ENCODE assay signal across 8 mouse cellular contexts in genomic region chr11:87987861-87988260, GRCm38 (mm10). TPM values are rescaled to one million over a fixed set of nuclear protein-coding genes. Genes with fewer than 3 reads are reported as not detected.
A peak's percentile ranks its signal among the peaks of the same experiment; 100 is the strongest.
DNase-seq lines count a peak whose midpoint lies in the region; ATAC-seq and TF ChIP-seq lines count a peak whose summit lies in the region.

No protein-coding gene starts in this region.

- no peak for TF ChIP-seq CTCF in ES-Bruce4 (IDR thresholded peaks at IDR 0.05; ENCODE audit: low read depth, low read length)

- peak overlapping the region; percentile 76 for H3K4me2 ChIP-seq in heart, embryonic 13.5 days

- no peaks in the 10 kb centered on the region for H3K9me3 ChIP-seq in heart, embryonic 13.5 days
- no peaks in the 10 kb centered on the region for H3K9me3 ChIP-seq in ES-Bruce4 (replicated peaks; ENCODE audit: control insufficient read depth, insufficient read depth, low read length, poor library complexity, severe bottlenecking)
- H3K9me3 ChIP-seq in hindbrain, embryonic 10.5 days: no peaks in the 10 kb centered on the region

- peaks cover 34% of the 10 kb centered on the region for H3K4me1 ChIP-seq in heart, embryonic 13.5 days
- peaks cover 3% of the 10 kb centered on the region for H3K4me1 ChIP-seq in ES-Bruce4 (ENCODE audit: control insufficient read depth, insufficient read depth, low read length)
- peaks cover 40% of the 10 kb centered on the region for H3K4me1 ChIP-seq in hindbrain, embryonic 10.5 days (replicated peaks)

- no peak for ATAC-seq in heart, embryonic 13.5 days (ENCODE audit: extremely low read depth, insufficient number of reproducible peaks, low FRiP score, low TSS enrichment)

- TF ChIP-seq EP300 in ES-Bruce4 (IDR thresholded peaks at IDR 0.05; ENCODE audit: insufficient read depth, low read depth, low read length): no peak

- peak overlapping the region; percentile 94 for H3K27ac ChIP-seq in heart, embryonic 13.5 days (replicated peaks)
- H3K27ac ChIP-seq in ES-Bruce4 (ENCODE audit: insufficient read depth, low read length): peak overlapping the region; percentile 47; the same call in 1 of the 2 replicates
- peak overlapping the region; percentile 99 for H3K27ac ChIP-seq in hindbrain, embryonic 10.5 days
- H3K27ac ChIP-seq in macrophage: no peak overlapping the region; the same call in 1 of the 2 replicates

- TF ChIP-seq POLR2A in ES-Bruce4 (IDR thresholded peaks at IDR 0.05; ENCODE audit: insufficient read depth, low read length): no peak

- no peaks in the 10 kb centered on the region for H3K27me3 ChIP-seq in heart, embryonic 13.5 days (replicated peaks)
- H3K27me3 ChIP-seq in ES-Bruce4 (ENCODE audit: control insufficient read depth, insufficient read depth, low read length, poor library complexity, severe bottlenecking): no peaks in the 10 kb centered on the region
- H3K27me3 ChIP-seq in hindbrain, embryonic 10.5 days (ENCODE audit: insufficient read depth, poor library complexity, severe bottlenecking): no peaks in the 10 kb centered on the region

- H3K79me2 ChIP-seq in macrophage (ENCODE audit: inconsistent target): peaks cover 39% of the 10 kb centered on the region

- no peak for DNase-seq in heart, adult 18-20 months
- no peak for DNase-seq in hindbrain, embryonic 10.5 days (ENCODE audit: low spot score)
- no peak for DNase-seq in urinary bladder, postnatal 36 days (ENCODE audit: low spot score in 2 of 2)
- DNase-seq in right cerebral cortex, adult 18-20 months: no peak
- no peak for DNase-seq in cerebellum, postnatal 4 days (ENCODE audit: low spot score in 2 of 2)

- peak overlapping the region; percentile 96 for H3K9ac ChIP-seq in heart, embryonic 13.5 days
- H3K9ac ChIP-seq in ES-Bruce4 (ENCODE audit: low read depth, poor library complexity, severe bottlenecking): peak overlapping the region; percentile 99

- WGBS in heart, embryonic 13.5 days: 64% methylated on average over 11 of the region's 11 CpGs
- WGBS in hindbrain, embryonic 10.5 days: 61% methylated on average over 11 of the region's 11 CpGs
- 72% methylated on average over 9 of the region's 11 CpGs for WGBS in macrophage (ENCODE audit: missing documents)

- peak overlapping the region; percentile 85 for H3K4me3 ChIP-seq in heart, embryonic 13.5 days
- H3K4me3 ChIP-seq in ES-Bruce4 (ENCODE audit: low read depth, low read length) (peak overlapping the region; percentile 46), macrophage (ENCODE audit: inconsistent target) (peak overlapping the region; percentile 42)
- H3K4me3 ChIP-seq in hindbrain, embryonic 10.5 days: peak overlapping the region; percentile 100

- peaks cover 19% of the 10 kb centered on the region for H3K36me3 ChIP-seq in heart, embryonic 13.5 days
- peaks cover 12% of the 10 kb centered on the region for H3K36me3 ChIP-seq in ES-Bruce4 (ENCODE audit: control insufficient read depth, insufficient read depth, low read length, poor library complexity, severe bottlenecking)
- H3K36me3 ChIP-seq in hindbrain, embryonic 10.5 days: peaks cover 26% of the 10 kb centered on the region
- H3K36me3 ChIP-seq in macrophage (ENCODE audit: inconsistent target): peaks cover 10% of the 10 kb centered on the region

RNA-seq across cellular contexts. Expression of gene Dynll2, which starts 0.5 kb away (rescaled TPM):
- 19.1 and 19.7 TPM in 2 replicates for polyA plus RNA-seq in heart, embryonic 13.5 days (2015; fragmentation: Nextera tagmentation; extraction: Ambion mirVana)
- 100 to 1,000 TPM; 410 to 444 TPM for total RNA-seq in heart, adult 18-20 months (2021)
- polyA plus RNA-seq in ES-Bruce4 (2011; ENCODE audit: insufficient read depth, insufficient read length, low read depth, missing spikeins): 130 and 133 TPM in 2 replicates
- polyA plus RNA-seq in hindbrain, embryonic 10.5 days (2016; fragmentation: Nextera tagmentation; extraction: Ambion mirVana): 29.4 and 39.9 TPM in 2 replicates
- 10 to 100 TPM in 5 of 26 experiments, 1 to 10 TPM in 21; 2.0 to 21.1 (median 4.9) TPM for total RNA-seq in macrophage (2018; cell fraction: chromatin; rRNA removed)
- total RNA-seq in macrophage (2018; cell fraction: cytosol; rRNA removed): 10 to 100 TPM; 46.1 to 71.6 (median 60.1) TPM
- total RNA-seq in macrophage (2018; cell fraction: nucleus; rRNA removed): 10 to 100 TPM; 10.1 to 42.9 (median 23.0) TPM
- 62.0 to 99.4 TPM (median 76.2 TPM) in 3 replicates for polyA plus RNA-seq in macrophage (2018)

RNA-seq across cellular contexts. Expression of gene Srsf1, which starts 59.3 kb away (rescaled TPM):
- polyA plus RNA-seq in heart, embryonic 13.5 days (2015; fragmentation: Nextera tagmentation; extraction: Ambion mirVana): 170 and 175 TPM in 2 replicates
- 100 to 1,000 TPM in 1 of 2 experiments, 10 to 100 TPM in 1; 88.5 to 102 TPM for total RNA-seq in heart, adult 18-20 months (2021)
- polyA plus RNA-seq in ES-Bruce4 (2011; ENCODE audit: insufficient read depth, insufficient read length, low read depth, missing spikeins): 511 and 547 TPM in 2 replicates
- 337 and 377 TPM in 2 replicates for polyA plus RNA-seq in hindbrain, embryonic 10.5 days (2016; fragmentation: Nextera tagmentation; extraction: Ambion mirVana)
- 100 to 1,000 TPM in 15 of 26 experiments, 10 to 100 TPM in 11; 52.3 to 254 (median 106) TPM for total RNA-seq in macrophage (2018; cell fraction: chromatin; rRNA removed)
- 100 to 1,000 TPM in 4 of 26 experiments, 10 to 100 TPM in 22; 73.1 to 109 (median 89.7) TPM for total RNA-seq in macrophage (2018; cell fraction: cytosol; rRNA removed)
- 100 to 1,000 TPM in 17 of 26 experiments, 10 to 100 TPM in 9; 70.6 to 242 (median 110) TPM for total RNA-seq in macrophage (2018; cell fraction: nucleus; rRNA removed)
- 77.7 to 105 TPM (median 79.2 TPM) in 3 replicates for polyA plus RNA-seq in macrophage (2018)

Comparison
In these comparisons a context has a peak if more than half of its experiments do, and no peak if none do; other contexts are left out.
1. H3K4me3 ChIP-seq: peak in every context shown above with its lines; median percentile 100 in hindbrain, embryonic 10.5 days; 85 in heart, embryonic 13.5 days; 46 in ES-Bruce4; 42 in macrophage.